Mouse (Mus musculus) myocyte (in vitro differentiated cells): ENCODE results near the gene Mtss1l. TPM values are rescaled to one million over a fixed set of nuclear protein-coding genes. Genes with fewer than 3 reads are reported as not detected.

Experiments used
- H3K27me3 ChIP-seq: one replicate; pipeline ENCODE4 v1.6.1; 2011; ENCODE audit not compliant: control insufficient read depth, insufficient read depth, insufficient read length
- H3K36me3 ChIP-seq: one replicate; pipeline ENCODE4 v1.6.1; 2011; ENCODE audit not compliant: control insufficient read depth, insufficient read depth
- H3K4me2 ChIP-seq: one replicate; pipeline ENCODE4 v1.6.1; 2011; ENCODE audit warnings: low read depth, control low read depth
- H3K4me3 ChIP-seq: one replicate; pipeline ENCODE4 v1.5.1; 2011; ENCODE audit warnings: mild to moderate bottlenecking, control low read depth, moderate library complexity
- H3K79me2 ChIP-seq: one replicate; pipeline ENCODE4 v1.6.1; 2011; ENCODE audit not compliant: control insufficient read depth, insufficient read depth
- H3ac ChIP-seq: one replicate; pipeline ENCODE4 v1.6.1; 2011; ENCODE audit not compliant: control insufficient read depth, insufficient read length
- CEBPB ChIP-seq: IDR thresholded peaks from 2 replicates; pipeline ENCODE4 v1.6.1; 2011; ENCODE audit warnings: mild to moderate bottlenecking, moderate library complexity; ENCODE audit not compliant: poor library complexity, insufficient read depth, severe bottlenecking
- E2F4 ChIP-seq: IDR thresholded peaks from one replicate; pipeline ENCODE4 v1.6.1; 2011; ENCODE audit warnings: mild to moderate bottlenecking, control low read depth, moderate library complexity; ENCODE audit not compliant: insufficient read depth
- MAX ChIP-seq: IDR thresholded peaks from one replicate; pipeline ENCODE4 v1.6.1; 2011; ENCODE audit warnings: low read depth, mild to moderate bottlenecking, control low read depth
- MYOD1 ChIP-seq, 3 experiments: IDR thresholded peaks; one replicate each; pipeline ENCODE4 v1.6.1; 2011; ENCODE audit warnings: control low read depth in 2 of 3, low read depth in 2 of 3, mild to moderate bottlenecking in 2 of 3, moderate library complexity in 1 of 3; ENCODE audit not compliant: insufficient read length in 2 of 3, control insufficient read depth in 1 of 3
- MYOG ChIP-seq, 3 experiments: IDR thresholded peaks; one replicate each; pipeline ENCODE4 v1.6.1; 2011; ENCODE audit warnings: control low read depth in 2 of 3, low read depth in 2 of 3, mild to moderate bottlenecking in 2 of 3; ENCODE audit not compliant: insufficient read length in 2 of 3, control insufficient read depth in 1 of 3, insufficient read depth in 1 of 3
- POLR2A ChIP-seq: IDR thresholded peaks from one replicate; pipeline ENCODE4 v1.6.1; 2011; ENCODE audit warnings: low read depth, mild to moderate bottlenecking, control low read depth, moderate library complexity; ENCODE audit not compliant: insufficient read length
- POLR2AphosphoS2 ChIP-seq: IDR thresholded peaks from one replicate; pipeline ENCODE4 v1.6.1; 2011; ENCODE audit warnings: low read depth, control low read depth; ENCODE audit not compliant: insufficient read length
- REST ChIP-seq: IDR thresholded peaks from one replicate; pipeline ENCODE4 v1.6.1; 2011; ENCODE audit warnings: mild to moderate bottlenecking, control low read depth, moderate library complexity; ENCODE audit not compliant: insufficient read depth, insufficient read length
- SRF ChIP-seq: IDR thresholded peaks from one replicate; pipeline ENCODE4 v1.6.1; 2011; ENCODE audit warnings: low read depth; ENCODE audit not compliant: control insufficient read depth, insufficient read length
- TCF12 ChIP-seq: IDR thresholded peaks from one replicate; pipeline ENCODE4 v1.6.1; 2011; ENCODE audit warnings: mild to moderate bottlenecking, control low read depth; ENCODE audit not compliant: poor library complexity, insufficient read depth, severe bottlenecking
- TCF3 ChIP-seq: IDR thresholded peaks from one replicate; pipeline ENCODE4 v1.6.1; 2011; ENCODE audit warnings: low read depth, control low read depth; ENCODE audit not compliant: insufficient read length
- USF1 ChIP-seq: IDR thresholded peaks from one replicate; pipeline ENCODE4 v1.6.1; 2011; ENCODE audit warnings: low read depth, mild to moderate bottlenecking, control low read depth, moderate library complexity
- polyA plus RNA-seq: library from polyadenylated mRNA; unstranded; fragments of >200 nt; fragmentation: generic; extraction: Trizol; gene quantifications from one replicate; pipeline ENCODE4 v1.2.1, GENCODE M21; 2012; ENCODE audit warnings: missing spikeins

Mtss1l gene
- polyA plus RNA-seq, 1 experiment, result 108 TPM

DNA sequence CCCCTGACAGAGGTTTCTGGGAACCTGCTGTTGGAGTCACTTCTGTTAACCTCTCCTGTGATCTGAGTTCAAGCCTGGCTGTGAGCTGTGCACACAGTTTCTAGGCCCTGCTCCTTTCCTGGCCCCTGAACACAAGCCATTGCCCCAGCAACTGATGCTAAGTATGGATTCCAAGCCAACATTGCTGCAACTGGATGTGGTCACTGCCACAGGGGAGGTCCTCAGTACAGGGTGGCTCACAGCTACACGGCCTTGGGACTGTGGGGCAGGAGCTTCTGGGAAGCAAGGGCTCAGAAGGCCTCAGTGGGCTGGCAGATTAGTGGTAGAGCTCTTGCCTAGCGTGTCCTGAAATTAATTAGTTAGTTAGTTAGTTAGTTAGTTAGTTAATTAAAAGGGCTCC is 20.7 kb upstream of the Mtss1l start:
- Histone ChIP-seq H3K27me3 (no peaks in the 10 kb centered on the region), H3ac (no peak overlapping the region), H3K36me3 (peaks cover 3% of the 10 kb centered on the region), H3K79me2 (no peaks in the 10 kb centered on the region), H3K4me2 (no peak overlapping the region), H3K4me3 (no peak overlapping the region)
- TF ChIP-seq TCF12 (no peak), MYOD1 (IDR thresholded peaks at IDR 0.05; ENCODE audit: control insufficient read depth in 1 of 3, insufficient read length in 2 of 3, low read depth in 2 of 3) (no peak), POLR2AphosphoS2 (no peak), E2F4 (no peak), MYOG (IDR thresholded peaks at IDR 0.05; ENCODE audit: control insufficient read depth in 1 of 3, insufficient read depth in 1 of 3, insufficient read length in 2 of 3, low read depth in 2 of 3) (no peak), USF1 (no peak), MAX (no peak), POLR2A (no peak), SRF (no peak), TCF3 (no peak), CEBPB (no peak), REST (no peak)

DNA sequence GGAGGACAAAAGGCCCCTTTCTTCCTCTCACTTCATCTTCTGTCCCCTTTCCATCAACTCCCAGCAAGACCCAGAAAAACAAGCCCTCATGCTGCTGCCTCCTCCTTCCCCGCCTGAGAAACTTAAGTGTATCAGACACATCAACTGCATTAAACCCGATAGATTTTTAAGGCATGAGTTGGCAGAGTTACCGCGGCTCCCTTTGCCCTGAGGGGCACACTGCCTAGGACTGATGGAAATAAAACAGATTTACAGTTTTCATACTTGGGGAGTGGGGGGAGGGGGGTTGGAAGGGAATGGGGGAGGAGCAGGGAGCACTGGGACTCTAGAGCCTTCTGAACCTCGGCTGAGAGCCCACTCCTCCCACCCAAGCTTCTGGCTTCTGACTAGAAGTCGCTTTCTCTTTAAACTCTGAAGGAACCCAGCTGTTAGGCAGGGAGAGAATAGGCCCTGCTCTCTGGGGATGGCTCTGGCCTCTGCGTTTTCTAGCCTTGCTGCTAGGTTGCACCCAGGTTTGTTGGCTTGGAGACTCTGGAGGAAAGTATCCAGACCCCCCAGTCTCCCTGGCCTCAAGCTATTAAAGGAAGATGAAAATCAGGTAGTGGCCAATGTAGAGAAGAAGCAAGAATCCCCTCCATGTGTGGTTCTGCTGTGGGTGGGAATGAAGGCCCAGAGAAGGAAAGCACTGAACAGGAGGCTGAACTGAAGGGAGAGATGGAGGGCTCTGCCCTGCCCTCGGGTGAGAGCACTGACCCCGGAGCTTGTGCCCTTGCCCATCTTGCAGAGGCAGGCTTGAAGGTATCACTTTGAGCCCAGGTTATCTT is 18.4 kb upstream of the Mtss1l start:
- Histone ChIP-seq H3K79me2 (no peaks in the 10 kb centered on the region), H3ac (no peak overlapping the region), H3K4me2 (no peak overlapping the region), H3K4me3 (no peak overlapping the region), H3K27me3 (no peaks in the 10 kb centered on the region), H3K36me3 (no peaks in the 10 kb centered on the region)
- no peak for TF ChIP-seq CEBPB
- TF ChIP-seq MYOG (IDR thresholded peaks at IDR 0.05; ENCODE audit: control insufficient read depth in 1 of 3, insufficient read depth in 1 of 3, insufficient read length in 2 of 3, low read depth in 2 of 3), result no peak
- no peak for TF ChIP-seq SRF

DNA sequence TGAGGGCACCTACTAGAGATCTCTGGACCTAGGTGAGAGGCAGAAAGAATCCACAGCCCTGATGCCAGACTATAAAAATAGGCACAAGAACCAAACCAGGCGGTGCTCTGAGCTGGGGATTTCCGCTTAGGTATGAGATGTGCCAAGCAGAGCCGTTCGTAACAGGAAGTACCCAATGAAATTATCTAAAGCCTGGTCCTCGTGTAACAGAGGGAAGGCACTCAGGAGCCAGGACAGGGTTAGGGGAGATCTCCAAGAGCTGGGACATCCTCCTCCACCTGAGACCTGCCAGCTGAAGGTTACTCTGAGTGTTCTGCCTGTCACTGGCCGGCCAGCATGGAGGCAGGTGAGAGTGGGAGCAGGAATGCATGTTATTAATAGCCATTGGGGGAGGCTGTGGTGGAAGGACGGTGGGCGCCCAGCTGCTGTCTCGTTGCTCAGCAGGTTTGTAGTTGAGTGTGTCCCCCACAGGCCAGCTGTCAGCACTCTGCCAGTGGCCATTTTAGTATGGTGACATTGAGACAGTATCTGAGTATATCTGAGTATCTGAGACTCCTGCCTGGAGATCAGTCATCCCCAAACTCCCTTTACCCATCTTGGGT is 17.7 kb upstream of the Mtss1l start:
- Histone ChIP-seq H3K4me2 (no peak overlapping the region), H3K4me3 (no peak overlapping the region), H3ac (no peak overlapping the region), H3K36me3 (no peaks in the 10 kb centered on the region), H3K79me2 (no peaks in the 10 kb centered on the region), H3K27me3 (no peaks in the 10 kb centered on the region)
- peak; percentile 68 for TF ChIP-seq TCF3
- TF ChIP-seq MYOG (IDR thresholded peaks at IDR 0.05; ENCODE audit: control insufficient read depth in 1 of 3, insufficient read depth in 1 of 3, insufficient read length in 2 of 3, low read depth in 2 of 3), result peak; percentile 50 to 94 (median 86)
- peak; percentile 62 for TF ChIP-seq TCF12
- no peak for TF ChIP-seq USF1
- peak in 2 of 3 experiments; percentile 69 to 98 for TF ChIP-seq MYOD1 (IDR thresholded peaks at IDR 0.05; ENCODE audit: control insufficient read depth in 1 of 3, insufficient read length in 2 of 3, low read depth in 2 of 3)
- TF ChIP-seq POLR2AphosphoS2, result no peak
- TF ChIP-seq MAX, result no peak

DNA sequence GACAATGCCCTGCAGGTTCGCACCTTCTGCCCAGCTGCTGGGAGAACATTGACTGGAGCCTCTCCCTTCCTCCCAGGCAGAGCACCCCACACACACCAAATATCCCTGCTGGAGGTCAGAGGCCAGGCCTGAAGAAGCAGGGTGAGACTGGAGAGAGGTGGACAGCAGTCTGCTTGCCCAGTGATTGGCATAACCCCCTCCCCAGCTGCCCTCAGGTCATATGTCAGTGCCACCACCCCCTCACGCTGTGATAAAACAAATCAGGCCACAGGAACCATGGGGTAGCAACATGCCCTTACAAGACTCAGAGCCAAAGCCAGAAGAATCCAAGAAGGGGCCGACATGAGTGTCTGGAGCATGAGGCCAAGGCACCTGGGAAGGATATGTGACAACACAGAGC is 17.2 kb upstream of the Mtss1l start:
- Histone ChIP-seq H3K4me3 (no peak overlapping the region), H3K27me3 (no peaks in the 10 kb centered on the region), H3ac (no peak overlapping the region), H3K4me2 (no peak overlapping the region), H3K36me3 (no peaks in the 10 kb centered on the region), H3K79me2 (no peaks in the 10 kb centered on the region)
- TF ChIP-seq USF1 (no peak), TCF12 (no peak), MYOG (IDR thresholded peaks at IDR 0.05; ENCODE audit: control insufficient read depth in 1 of 3, insufficient read depth in 1 of 3, insufficient read length in 2 of 3, low read depth in 2 of 3) (peak in 1 of 3 experiments; percentile 57), MYOD1 (IDR thresholded peaks at IDR 0.05; ENCODE audit: control insufficient read depth in 1 of 3, insufficient read length in 2 of 3, low read depth in 2 of 3) (peak in 1 of 3 experiments; percentile 84)

DNA sequence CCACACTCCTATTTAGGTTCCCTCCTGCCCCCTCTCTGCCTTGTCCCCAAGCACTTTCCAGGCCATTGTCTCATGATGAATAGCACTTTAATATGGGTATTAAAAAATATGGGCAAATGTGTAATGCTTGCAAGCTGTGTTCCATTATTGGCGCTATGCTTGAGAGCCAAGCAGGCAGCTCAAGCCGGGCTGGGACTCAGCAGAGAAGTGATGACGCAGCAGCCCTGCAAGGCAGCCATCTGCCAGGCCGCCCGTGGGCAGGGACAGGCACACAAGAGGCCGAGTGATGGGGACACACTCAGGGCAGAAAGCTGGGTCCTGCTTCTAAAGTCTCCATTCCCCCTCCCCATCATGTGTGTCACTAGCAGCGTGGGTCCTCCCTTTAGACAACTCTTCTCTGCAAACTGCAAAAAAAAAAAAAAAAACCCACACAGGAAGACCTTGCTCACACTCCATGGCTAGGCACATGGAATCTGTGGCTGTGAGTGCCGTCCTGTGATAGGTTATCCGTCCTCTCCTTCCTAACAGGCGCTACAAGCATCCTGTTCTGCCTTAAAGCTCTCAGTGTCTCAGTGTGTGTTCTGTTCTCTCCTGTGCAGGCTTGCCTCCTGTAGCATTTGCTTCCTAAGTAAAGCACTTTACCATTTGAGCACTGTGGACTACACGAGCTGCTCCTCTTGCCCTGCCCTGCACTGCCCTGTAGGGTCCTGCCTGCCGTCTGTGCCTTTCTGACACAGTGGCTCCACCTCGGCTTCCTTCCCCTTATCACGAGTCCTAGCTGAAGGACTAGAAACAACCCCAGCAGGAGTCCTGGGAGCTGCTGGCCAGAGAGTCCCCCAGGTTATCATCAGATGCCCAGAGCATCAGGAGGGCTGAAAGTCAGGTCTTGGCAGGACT is 15.6 kb upstream of the Mtss1l start:
- H3K4me2 ChIP-seq, result no peak overlapping the region
- no peak for TF ChIP-seq USF1
- TF ChIP-seq MYOD1 (IDR thresholded peaks at IDR 0.05; ENCODE audit: control insufficient read depth in 1 of 3, insufficient read length in 2 of 3, low read depth in 2 of 3), result peak in 1 of 3 experiments; percentile 15
- no peaks in the 10 kb centered on the region for H3K27me3 ChIP-seq
- no peak overlapping the region for H3ac ChIP-seq
- no peaks in the 10 kb centered on the region for H3K36me3 ChIP-seq
- no peak overlapping the region for H3K4me3 ChIP-seq
- H3K79me2 ChIP-seq, result no peaks in the 10 kb centered on the region
